In genomic region chr15:89373027-89373761, GRCm38 (mm10) we compare ENCODE assay signal across 8 mouse cellular contexts. TPM values are rescaled to one million over a fixed set of nuclear protein-coding genes. Genes with fewer than 3 reads are reported as not detected.
A peak's percentile ranks its signal among the peaks of the same experiment; 100 is the strongest.
DNase-seq lines count a peak whose midpoint lies in the region; ATAC-seq and TF ChIP-seq lines count a peak whose summit lies in the region.

No protein-coding gene starts in this region.

- DNase-seq in fibroblast of lung, adult 2 months (ENCODE audit: low read depth): peak; percentile 57
- DNase-seq in kidney, postnatal 10 days: peak; percentile 93
- peak; percentile 84 for DNase-seq in liver, embryonic 11.5 days (ENCODE audit: low spot score)
- DNase-seq in splenic B cell, adult 2 months (ENCODE audit: low read depth, low spot score): peak; percentile 94

- no peaks in the 10 kb centered on the region for H3K79me2 ChIP-seq in myocyte (ENCODE audit: control insufficient read depth, insufficient read depth)

- H3K36me3 ChIP-seq in heart, embryonic 13.5 days: peaks cover 47% of the 10 kb centered on the region
- H3K36me3 ChIP-seq in liver, embryonic 11.5 days (ENCODE audit: control insufficient read depth, insufficient read depth, low read length): peaks cover 36% of the 10 kb centered on the region
- peaks cover 35% of the 10 kb centered on the region for H3K36me3 ChIP-seq in myocyte (ENCODE audit: control insufficient read depth, insufficient read depth)
- H3K36me3 ChIP-seq in splenic B cell, adult 2 months (ENCODE audit: control insufficient read depth, insufficient read depth, low read length, poor library complexity, severe bottlenecking): peaks cover 8% of the 10 kb centered on the region

- peak overlapping the region; percentile 88 for H3K9ac ChIP-seq in heart, embryonic 13.5 days
- peak overlapping the region; percentile 78 for H3K9ac ChIP-seq in liver, embryonic 11.5 days (ENCODE audit: low read depth, low read length)

- H3K9me3 ChIP-seq in heart, embryonic 13.5 days: no peaks in the 10 kb centered on the region
- H3K9me3 ChIP-seq in liver, embryonic 11.5 days (ENCODE audit: control insufficient read depth, low read length): no peaks in the 10 kb centered on the region

- peaks cover 6% of the 10 kb centered on the region; the same call in 1 of the 2 replicates for H3K4me1 ChIP-seq in brown adipose tissue, adult 24 weeks (ENCODE audit: control insufficient read depth, insufficient read depth, insufficient read length, low read length)
- peaks cover 30% of the 10 kb centered on the region for H3K4me1 ChIP-seq in heart, embryonic 13.5 days
- peaks cover 13% of the 10 kb centered on the region for H3K4me1 ChIP-seq in liver, embryonic 11.5 days (replicated peaks; ENCODE audit: control insufficient read depth, insufficient read depth, low read length)

- 2% methylated on average over 35 of the region's 35 CpGs for WGBS in heart, embryonic 13.5 days
- WGBS in liver, embryonic 11.5 days: 1% methylated on average over 35 of the region's 35 CpGs

- H3K27me3 ChIP-seq in heart, embryonic 13.5 days (replicated peaks): peaks cover 29% of the 10 kb centered on the region
- peaks cover 21% of the 10 kb centered on the region for H3K27me3 ChIP-seq in liver, embryonic 11.5 days (replicated peaks; ENCODE audit: control insufficient read depth, insufficient read depth, low read length)
- peaks cover 20% of the 10 kb centered on the region for H3K27me3 ChIP-seq in myocyte (ENCODE audit: control insufficient read depth, insufficient read depth, insufficient read length)
- no peaks in the 10 kb centered on the region for H3K27me3 ChIP-seq in splenic B cell, adult 2 months (ENCODE audit: control insufficient read depth, insufficient read depth, low read length, poor library complexity, severe bottlenecking)

- peak overlapping the region; percentile 87 for H3K4me3 ChIP-seq in brown adipose tissue, adult 24 weeks (ENCODE audit: insufficient read depth, low read depth, low read length)
- peak overlapping the region; percentile 75 for H3K4me3 ChIP-seq in heart, embryonic 13.5 days
- peak overlapping the region; percentile 64 for H3K4me3 ChIP-seq in liver, embryonic 11.5 days (ENCODE audit: low read depth, low read length)
- peak overlapping the region; percentile 44 for H3K4me3 ChIP-seq in myocyte

- ATAC-seq in CD4-positive, CD25-positive, alpha-beta regulatory T cell, adult 4 months: peak; percentile 91
- ATAC-seq in heart, embryonic 13.5 days (ENCODE audit: extremely low read depth, insufficient number of reproducible peaks, low FRiP score, low TSS enrichment): peak; percentile 68
- peak; percentile 84 for ATAC-seq in liver, embryonic 11.5 days (replicated peaks; ENCODE audit: low FRiP score)

- H3ac ChIP-seq in myocyte (ENCODE audit: control insufficient read depth, insufficient read length): peak overlapping the region; percentile 34

- H3K4me2 ChIP-seq in heart, embryonic 13.5 days: peak overlapping the region; percentile 90
- peak overlapping the region; percentile 64 for H3K4me2 ChIP-seq in liver, embryonic 11.5 days
- H3K4me2 ChIP-seq in myocyte (ENCODE audit: low read depth): peak overlapping the region; percentile 83

- TF ChIP-seq POLR2A in myocyte (IDR thresholded peaks at IDR 0.05; ENCODE audit: insufficient read length, low read depth): peak; percentile 52

- peak overlapping the region; percentile 94 for H3K27ac ChIP-seq in brown adipose tissue, adult 24 weeks (replicated peaks; ENCODE audit: low read depth, low read length)
- H3K27ac ChIP-seq in heart, embryonic 13.5 days (replicated peaks): peak overlapping the region; percentile 94
- H3K27ac ChIP-seq in liver, embryonic 11.5 days (ENCODE audit: low read depth, low read length): peak overlapping the region; percentile 89

TF ChIP-seq in myocyte, 11 proteins besides CTCF, POLR2A, EP300 and RAD21:
- TF ChIP-seq USF1 (IDR thresholded peaks at IDR 0.05; ENCODE audit: low read depth) (no peak), TCF3 (IDR thresholded peaks at IDR 0.05; ENCODE audit: insufficient read length, low read depth) (no peak), CEBPB (IDR thresholded peaks at IDR 0.05; ENCODE audit: insufficient read depth, poor library complexity, severe bottlenecking) (no peak), E2F4 (IDR thresholded peaks at IDR 0.05; ENCODE audit: insufficient read depth) (no peak), MYOG (IDR thresholded peaks at IDR 0.05; ENCODE audit: control insufficient read depth in 1 of 3, insufficient read depth in 1 of 3, insufficient read length in 2 of 3, low read depth in 2 of 3) (peak in 1 of 3 experiments; percentile 51), MYOD1 (IDR thresholded peaks at IDR 0.05; ENCODE audit: control insufficient read depth in 1 of 3, insufficient read length in 2 of 3, low read depth in 2 of 3) (peak in 1 of 3 experiments; percentile 24), REST (IDR thresholded peaks at IDR 0.05; ENCODE audit: insufficient read depth, insufficient read length) (no peak), MAX (IDR thresholded peaks at IDR 0.05; ENCODE audit: low read depth) (no peak), TCF12 (IDR thresholded peaks at IDR 0.05; ENCODE audit: insufficient read depth, poor library complexity, severe bottlenecking) (no peak), POLR2AphosphoS2 (IDR thresholded peaks at IDR 0.05; ENCODE audit: insufficient read length, low read depth) (peak; percentile 97), SRF (IDR thresholded peaks at IDR 0.05; ENCODE audit: control insufficient read depth, insufficient read length, low read depth) (no peak)
TF ChIP-seq in myocyte: peak in this region for 3.

RNA-seq across cellular contexts. Expression of gene Sco2, which starts 0.5 kb away (rescaled TPM):
- polyA plus RNA-seq in CD4-positive, CD25-positive, alpha-beta regulatory T cell, adult 4 months (2017; shearing (Covaris generic)): 1 to 10 TPM; 1.6 to 3.0 TPM
- 22.7 and 24.0 TPM in 2 replicates for polyA plus RNA-seq in brown adipose tissue, adult 24 weeks (2012; ENCODE audit: insufficient read depth, insufficient read length, missing spikeins)
- 7.1 and 7.2 TPM in 2 replicates for polyA plus RNA-seq in heart, embryonic 13.5 days (2015; fragmentation: Nextera tagmentation; extraction: Ambion mirVana)
- polyA plus RNA-seq in liver, embryonic 11.5 days (2014; fragmentation: Nextera tagmentation; extraction: Ambion mirVana): 8.1 and 9.7 TPM in 2 replicates
- 28.0 TPM for polyA plus RNA-seq in myocyte (2012; fragmentation: generic; extraction: Trizol)

RNA-seq across cellular contexts. Expression of gene Tymp, which starts 3.6 kb away (rescaled TPM):
- polyA plus RNA-seq in CD4-positive, CD25-positive, alpha-beta regulatory T cell, adult 4 months (2017; shearing (Covaris generic)): not detected
- polyA plus RNA-seq in brown adipose tissue, adult 24 weeks (2012; ENCODE audit: insufficient read depth, insufficient read length, missing spikeins): 0.55 TPM in 1 of 2 replicates, not detected in the other
- 0.99 and 1.0 TPM in 2 replicates for polyA plus RNA-seq in heart, embryonic 13.5 days (2015; fragmentation: Nextera tagmentation; extraction: Ambion mirVana)
- polyA plus RNA-seq in liver, embryonic 11.5 days (2014; fragmentation: Nextera tagmentation; extraction: Ambion mirVana): 1.5 and 1.8 TPM in 2 replicates
- polyA plus RNA-seq in myocyte (2012; fragmentation: generic; extraction: Trizol): 4.1 TPM

RNA-seq across cellular contexts. Expression of gene Odf3b, which starts 5.9 kb away (rescaled TPM):
- polyA plus RNA-seq in CD4-positive, CD25-positive, alpha-beta regulatory T cell, adult 4 months (2017; shearing (Covaris generic)): 1 to 10 TPM in 1 of 2 experiments, not detected in 1; 2.5 TPM
- polyA plus RNA-seq in brown adipose tissue, adult 24 weeks (2012; ENCODE audit: insufficient read depth, insufficient read length, missing spikeins): not detected in 2 replicates
- polyA plus RNA-seq in heart, embryonic 13.5 days (2015; fragmentation: Nextera tagmentation; extraction: Ambion mirVana): 0.28 and 0.76 TPM in 2 replicates
- 0.43 and 0.71 TPM in 2 replicates for polyA plus RNA-seq in liver, embryonic 11.5 days (2014; fragmentation: Nextera tagmentation; extraction: Ambion mirVana)
- not detected for polyA plus RNA-seq in myocyte (2012; fragmentation: generic; extraction: Trizol)

RNA-seq across cellular contexts. Expression of gene Klhdc7b, which starts 11.5 kb away (rescaled TPM):
- polyA plus RNA-seq in CD4-positive, CD25-positive, alpha-beta regulatory T cell, adult 4 months (2017; shearing (Covaris generic)): not detected
- polyA plus RNA-seq in brown adipose tissue, adult 24 weeks (2012; ENCODE audit: insufficient read depth, insufficient read length, missing spikeins): not detected in 2 replicates
- polyA plus RNA-seq in heart, embryonic 13.5 days (2015; fragmentation: Nextera tagmentation; extraction: Ambion mirVana): 0.04 TPM in 1 of 2 replicates, not detected in the other
- polyA plus RNA-seq in liver, embryonic 11.5 days (2014; fragmentation: Nextera tagmentation; extraction: Ambion mirVana): not detected in 2 replicates
- polyA plus RNA-seq in myocyte (2012; fragmentation: generic; extraction: Trizol): not detected

RNA-seq across cellular contexts. Expression of gene Ncaph2, which starts 17.7 kb away (rescaled TPM):
- 100 to 1,000 TPM; 189 to 193 TPM for polyA plus RNA-seq in CD4-positive, CD25-positive, alpha-beta regulatory T cell, adult 4 months (2017; shearing (Covaris generic))
- polyA plus RNA-seq in brown adipose tissue, adult 24 weeks (2012; ENCODE audit: insufficient read depth, insufficient read length, missing spikeins): 59.3 and 60.2 TPM in 2 replicates
- 94.1 and 109 TPM in 2 replicates for polyA plus RNA-seq in heart, embryonic 13.5 days (2015; fragmentation: Nextera tagmentation; extraction: Ambion mirVana)
- 163 TPM in 2 replicates for polyA plus RNA-seq in liver, embryonic 11.5 days (2014; fragmentation: Nextera tagmentation; extraction: Ambion mirVana)
- 182 TPM for polyA plus RNA-seq in myocyte (2012; fragmentation: generic; extraction: Trizol)

Comparison
In these comparisons a context has a peak if more than half of its experiments do, and no peak if none do; other contexts are left out.
1. Peak in every context shown above with its lines: DNase-seq, ATAC-seq, H3K4me3 ChIP-seq and H3K27ac ChIP-seq.